Mouse (Mus musculus): ENCODE results near the gene Cpox.
A peak's percentile ranks its signal among the peaks of the same experiment; 100 is the strongest.

Gene Cpox

DNA sequence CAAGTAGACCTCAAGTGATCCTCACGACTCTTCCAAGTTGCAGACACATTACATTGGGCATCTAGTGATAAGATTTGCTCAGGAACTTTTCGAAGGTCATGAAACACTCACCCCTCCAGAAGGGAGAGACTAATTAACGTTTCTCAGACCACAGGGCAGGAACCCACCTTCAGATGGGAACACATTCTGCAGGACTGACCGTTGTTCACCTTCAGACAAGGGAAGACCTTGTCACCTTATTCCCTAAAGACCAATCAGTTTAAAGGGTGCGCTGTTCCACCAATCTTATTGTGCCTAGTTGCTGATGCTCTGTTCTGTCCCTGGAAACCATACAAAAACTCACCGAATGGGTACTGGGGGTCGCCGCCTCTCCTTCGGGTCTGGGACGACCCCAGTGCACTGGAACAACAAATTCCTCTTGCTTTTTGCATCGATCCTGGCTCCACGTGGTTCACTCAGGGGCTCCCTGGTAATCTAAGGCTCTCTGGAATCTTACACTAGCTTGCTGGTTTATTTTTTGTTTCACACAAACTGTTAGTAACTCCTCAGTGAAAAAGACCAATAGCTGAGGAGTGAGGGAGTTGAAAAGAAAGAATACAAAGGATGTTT lies 30.8 kb downstream of the Cpox start:
- DNase-seq (ENCODE audit: low spot score in 2 of 2), result no peak

DNA sequence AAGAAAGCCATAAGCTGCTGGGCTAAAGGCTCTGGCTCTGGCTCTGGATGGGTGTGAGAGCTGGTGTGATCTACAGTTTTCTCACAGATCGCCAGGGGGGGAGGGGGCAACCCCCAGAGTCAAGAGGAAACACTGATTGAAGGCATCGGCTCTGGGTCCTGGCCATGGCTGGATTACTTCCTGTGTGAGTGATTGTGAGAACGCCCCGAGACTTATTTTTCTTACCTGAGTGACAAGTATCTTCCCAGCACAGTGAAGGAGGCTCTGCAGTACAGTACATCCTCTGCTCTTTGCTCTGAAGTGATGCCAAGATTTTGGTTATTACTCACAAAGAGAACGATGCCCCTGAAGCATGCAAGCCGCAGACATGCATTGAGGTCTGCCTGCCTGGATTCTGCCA lies 31.7 kb downstream of the Cpox start:
- DNase-seq (ENCODE audit: low spot score in 2 of 2), result no peak

- no peak for DNase-seq (ENCODE audit: low spot score in 2 of 2)
Observed at GRCm38 (mm10) chr16:58702329-58702932, 32.3 kb downstream of the Cpox start.

- DNase-seq (ENCODE audit: low spot score in 2 of 2), result no peak
Observed at GRCm38 (mm10) chr16:58703382-58704124, 33.5 kb downstream of the Cpox start.

DNA sequence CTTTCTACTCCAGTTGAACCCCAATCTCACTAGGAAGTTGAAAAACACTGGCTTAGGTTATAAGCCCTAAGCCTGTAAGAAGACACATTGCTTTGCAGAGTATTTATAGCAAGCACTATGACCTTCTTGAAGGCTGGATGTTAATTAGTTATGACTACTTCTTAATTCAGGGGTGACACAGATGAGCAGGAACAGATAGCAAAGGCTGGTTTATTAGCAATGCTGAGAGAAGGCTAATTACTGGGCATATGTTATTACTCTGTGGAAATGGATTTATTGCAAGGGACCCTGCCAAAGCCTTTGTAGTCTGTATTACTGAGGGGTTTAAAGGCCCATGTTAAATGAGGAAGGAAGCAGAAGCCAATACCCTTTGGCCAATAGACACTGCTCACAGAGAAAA lies 34.9 kb downstream of the Cpox start:
- no peak for DNase-seq (ENCODE audit: low spot score in 2 of 2)

DNA sequence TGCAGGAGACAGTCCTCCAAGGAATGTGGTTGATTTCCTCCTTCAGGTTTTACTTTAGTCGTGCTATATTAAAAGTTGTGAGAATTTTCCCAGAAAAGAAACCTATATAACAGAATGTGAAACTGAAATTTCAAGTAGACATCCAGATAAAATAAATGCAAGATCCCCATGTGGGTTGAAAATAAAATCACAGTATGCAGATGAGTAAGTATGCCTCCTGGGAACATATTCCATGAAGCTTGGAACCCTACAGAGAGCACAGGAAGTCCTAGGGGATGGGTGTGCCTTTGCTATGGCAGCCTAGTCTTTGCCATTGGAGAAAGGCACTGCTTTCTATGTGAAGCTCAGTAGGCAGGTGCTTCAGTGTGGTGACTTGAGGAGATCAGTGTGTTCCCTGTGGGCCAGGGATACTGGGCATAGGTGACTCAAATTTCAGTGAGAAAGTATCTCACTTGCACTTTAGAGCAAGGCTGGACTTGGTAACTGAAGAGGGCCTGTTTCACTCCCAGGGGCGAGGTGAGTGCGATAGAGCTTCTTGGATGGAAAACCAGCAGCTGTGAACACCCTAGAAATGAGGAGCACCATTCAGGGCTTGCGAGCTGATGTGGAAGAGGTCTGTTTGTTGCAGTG lies 37.3 kb downstream of the Cpox start:
- DNase-seq (ENCODE audit: low spot score in 2 of 2), result no peak

- DNase-seq (ENCODE audit: low spot score in 2 of 2), result no peak
Observed at GRCm38 (mm10) chr16:58708601-58709475, 38.7 kb downstream of the Cpox start.

- no peak for DNase-seq (ENCODE audit: low spot score in 2 of 2)
Observed at GRCm38 (mm10) chr16:58709536-58709935, 39.4 kb downstream of the Cpox start.

- DNase-seq (ENCODE audit: low spot score in 2 of 2), result no peak
Observed at GRCm38 (mm10) chr16:58712221-58712620, 42.1 kb downstream of the Cpox start.

DNA sequence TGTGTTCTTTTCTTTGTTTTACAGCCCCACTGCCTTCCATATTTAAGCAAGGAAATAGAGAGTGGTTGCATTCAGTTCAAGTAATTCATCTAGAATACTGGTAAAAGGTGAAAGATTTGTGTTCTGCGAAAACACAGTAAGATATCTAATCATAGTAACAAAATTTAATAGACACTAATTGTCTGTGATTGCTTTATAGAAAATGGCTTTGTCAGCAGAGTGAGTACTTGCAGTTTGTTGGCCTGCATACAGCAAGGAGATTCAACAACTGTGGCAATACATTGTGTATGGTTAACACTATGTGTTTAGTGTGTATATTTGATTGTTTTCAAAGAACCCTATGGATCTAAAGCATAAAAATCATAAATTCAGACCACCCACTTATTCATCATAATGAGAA lies 43.0 kb downstream of the Cpox start:
- DNase-seq (ENCODE audit: low spot score in 2 of 2), result no peak

- DNase-seq (ENCODE audit: low spot score in 2 of 2), result no peak
Observed at GRCm38 (mm10) chr16:58715018-58715417, 44.9 kb downstream of the Cpox start.

- no peak for DNase-seq (ENCODE audit: low spot score in 2 of 2)
Observed at GRCm38 (mm10) chr16:58718666-58719120, 48.6 kb downstream of the Cpox start, which contains the start of gene Gpr15. Gpr15 (minus strand) TSS chr16:58719070.

GRCm38 (mm10) chr16:58722292-58722691 lies 52.2 kb downstream of the Cpox start:
- no peak for DNase-seq (ENCODE audit: low spot score in 2 of 2)

DNA sequence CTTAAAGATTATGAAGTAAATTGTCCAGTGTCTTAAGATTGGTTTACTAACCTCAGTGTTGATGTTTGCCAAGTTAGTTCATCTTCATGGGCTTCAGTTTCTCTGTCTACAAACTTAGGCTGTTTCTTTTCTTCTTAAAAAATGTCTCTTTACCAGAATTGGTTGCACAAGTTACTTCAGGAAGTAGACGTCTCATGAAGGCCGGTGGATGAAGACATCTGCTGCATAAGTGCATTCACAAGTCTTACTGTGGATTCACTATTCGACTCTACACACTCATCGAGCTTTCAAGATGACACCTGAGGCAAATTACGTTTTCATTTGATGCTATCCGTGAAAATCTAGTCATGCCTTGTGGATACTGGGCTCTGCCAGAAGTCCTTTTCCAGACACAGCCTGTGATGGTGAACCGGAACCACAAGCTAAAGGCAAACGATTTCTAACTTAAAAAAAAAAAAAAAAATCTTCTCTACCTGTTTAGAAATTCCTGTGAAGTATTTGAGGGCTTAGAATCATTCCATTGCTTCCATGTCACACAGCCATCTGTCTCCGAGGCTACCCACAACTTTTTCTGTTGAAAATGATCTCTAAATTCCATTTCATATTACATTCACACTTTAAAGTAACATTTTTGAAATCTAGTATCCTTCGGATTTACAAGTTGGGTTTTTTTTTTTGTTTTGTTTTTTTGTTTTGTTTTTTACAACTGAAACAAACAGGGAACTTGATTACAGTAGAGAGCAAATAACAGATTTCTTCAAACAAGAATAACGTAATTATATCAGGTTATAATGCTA lies 56.8 kb downstream of the Cpox start:
- DNase-seq (ENCODE audit: low spot score in 2 of 2), result no peak

- DNase-seq (ENCODE audit: low spot score in 2 of 2), result peak; percentile 90
Observed at GRCm38 (mm10) chr16:58727477-58728131, 57.5 kb downstream of the Cpox start, which contains the start of gene Cldnd1. Cldnd1 (plus strand) TSS chr16:58727910.

- peak in 1 of 2 experiments; percentile 34 for DNase-seq (ENCODE audit: low spot score in 2 of 2)
Observed at GRCm38 (mm10) chr16:58728176-58728671, 58.1 kb downstream of the Cpox start.

- DNase-seq (ENCODE audit: low spot score in 2 of 2), result no peak
Observed at GRCm38 (mm10) chr16:58738205-58738604, 68.1 kb downstream of the Cpox start.

DNA sequence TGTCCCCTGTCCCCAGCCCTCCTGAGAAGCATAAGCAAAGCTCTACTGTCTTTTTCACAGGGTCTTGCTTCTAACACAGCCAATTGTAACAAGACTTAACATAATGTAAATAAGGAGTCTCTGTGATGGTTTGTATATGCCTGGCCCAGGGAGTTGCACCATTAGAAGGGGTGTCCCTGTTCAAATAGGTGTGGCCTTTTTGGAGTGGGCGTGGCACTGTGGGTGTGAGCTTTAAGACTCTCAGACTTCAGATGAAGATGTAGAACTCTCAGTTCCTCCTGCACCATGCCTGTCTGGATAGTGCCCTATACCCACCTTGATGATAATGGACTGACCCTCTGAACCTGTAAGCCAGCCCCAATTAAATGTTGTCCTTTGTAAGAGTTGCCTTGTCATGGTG lies 68.7 kb downstream of the Cpox start:
- no peak for DNase-seq (ENCODE audit: low spot score in 2 of 2)

DNA sequence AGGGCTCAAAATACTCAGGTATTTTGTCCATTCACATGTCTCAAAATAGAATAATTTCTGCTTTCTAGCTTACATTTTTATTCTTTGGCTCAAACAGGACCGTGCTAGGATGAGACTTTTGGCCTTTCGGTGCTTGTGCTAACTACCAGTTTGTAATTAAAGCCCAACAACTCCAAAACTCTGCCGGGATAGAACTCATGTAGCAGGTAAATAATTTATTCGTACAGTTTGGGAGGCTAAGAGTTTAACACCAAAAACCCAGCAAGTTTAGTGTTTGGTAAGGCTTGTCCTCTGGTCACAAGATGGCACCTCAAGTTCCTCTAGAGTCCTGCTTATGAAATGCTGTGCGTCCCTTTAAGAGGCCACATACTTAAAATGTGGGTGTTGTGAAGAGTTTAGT lies 70.7 kb downstream of the Cpox start:
- no peak for DNase-seq (ENCODE audit: low spot score in 2 of 2)

DNA sequence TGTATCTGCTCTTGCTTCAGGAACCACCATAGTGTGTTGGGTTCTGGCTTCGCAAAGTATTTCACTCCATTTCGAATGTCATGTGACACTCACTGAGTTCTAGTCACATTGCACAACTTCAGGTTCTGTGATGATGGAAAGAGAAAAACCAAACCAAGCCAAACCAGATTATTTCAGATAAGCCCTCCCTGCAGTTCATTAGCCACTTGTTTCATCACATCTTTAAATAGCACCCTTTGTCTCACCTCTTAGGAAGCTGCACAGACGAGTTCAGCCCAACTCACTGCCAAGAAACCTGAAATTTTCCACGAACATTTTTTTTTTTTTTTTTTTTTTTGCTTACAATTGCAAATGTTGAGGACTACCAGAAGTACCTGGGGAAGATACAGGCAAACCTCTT lies 76.6 kb downstream of the Cpox start:
- DNase-seq (ENCODE audit: low spot score in 2 of 2), result no peak

Data from frontal cortex, postnatal 14 days (tissue).